Mouse (Mus musculus): ENCODE measurements around the gene Spats1. TPM values are rescaled to one million over a fixed set of nuclear protein-coding genes. Genes with fewer than 3 reads are reported as not detected.
"Not testable (repeated sequence)": the region's sequence is repeated elsewhere in the genome, so short reads cannot be mapped to it uniquely, and the experiment has no call there.

Gene Spats1
- polyA plus RNA-seq, 2 experiments, result 0.06 TPM

DNA sequence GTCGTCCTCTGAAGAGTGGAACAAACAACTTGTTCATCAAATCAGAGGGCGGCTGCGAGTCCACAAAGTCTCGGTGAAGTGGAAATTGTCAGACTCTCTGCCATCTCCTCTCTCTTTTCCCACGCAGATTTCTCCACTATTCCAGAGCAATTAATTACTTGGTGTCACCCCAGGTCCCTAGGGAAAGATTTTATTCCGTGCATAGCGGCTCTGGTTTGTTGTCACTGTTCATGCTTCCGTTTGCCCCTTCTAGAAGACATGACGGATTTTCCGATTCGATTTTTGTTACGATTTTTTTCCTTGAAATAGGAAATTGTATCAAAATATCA lies 41.0 kb downstream of the Spats1 start:
- no peak for TF ChIP-seq CTCF (IDR thresholded peaks at IDR 0.05; ENCODE audit: low read depth)
- TF ChIP-seq EP300 (IDR thresholded peaks at IDR 0.05; ENCODE audit: low read depth), result no peak
- ATAC-seq (ENCODE audit: insufficient read depth) (no peak), DNase-seq (ENCODE audit: low read depth in 3 of 3, low spot score in 3 of 3) (no peak)
- Histone ChIP-seq H3K4me3 (ENCODE audit: insufficient read depth in 1 of 2, low read depth in 2 of 2, low read length in 2 of 2) (peak overlapping the region; percentile 85 to 98), H3K9ac (replicated peaks) (peak overlapping the region; percentile 93), H3K36me3 (replicated peaks; ENCODE audit: control insufficient read depth, insufficient read depth, low read depth) (no peaks in the 10 kb centered on the region), H3K27me3 (ENCODE audit: control insufficient read depth, insufficient read depth, low read length) (no peaks in the 10 kb centered on the region), H3K4me2 (ENCODE audit: low read depth) (peak overlapping the region; percentile 94), H3K4me1 (replicated peaks; ENCODE audit: control insufficient read depth in 2 of 2, insufficient read depth in 2 of 2, low read length in 1 of 2) (peaks cover 11 to 13% of the 10 kb centered on the region in 2 experiments), H3K9me3 (ENCODE audit: control insufficient read depth, low read length) (no peaks in the 10 kb centered on the region), H3K27ac (peak overlapping the region; percentile 94)
- WGBS (ENCODE audit: insufficient replicate concordance), result 3% methylated on average over 12 of the region's 12 CpGs

DNA sequence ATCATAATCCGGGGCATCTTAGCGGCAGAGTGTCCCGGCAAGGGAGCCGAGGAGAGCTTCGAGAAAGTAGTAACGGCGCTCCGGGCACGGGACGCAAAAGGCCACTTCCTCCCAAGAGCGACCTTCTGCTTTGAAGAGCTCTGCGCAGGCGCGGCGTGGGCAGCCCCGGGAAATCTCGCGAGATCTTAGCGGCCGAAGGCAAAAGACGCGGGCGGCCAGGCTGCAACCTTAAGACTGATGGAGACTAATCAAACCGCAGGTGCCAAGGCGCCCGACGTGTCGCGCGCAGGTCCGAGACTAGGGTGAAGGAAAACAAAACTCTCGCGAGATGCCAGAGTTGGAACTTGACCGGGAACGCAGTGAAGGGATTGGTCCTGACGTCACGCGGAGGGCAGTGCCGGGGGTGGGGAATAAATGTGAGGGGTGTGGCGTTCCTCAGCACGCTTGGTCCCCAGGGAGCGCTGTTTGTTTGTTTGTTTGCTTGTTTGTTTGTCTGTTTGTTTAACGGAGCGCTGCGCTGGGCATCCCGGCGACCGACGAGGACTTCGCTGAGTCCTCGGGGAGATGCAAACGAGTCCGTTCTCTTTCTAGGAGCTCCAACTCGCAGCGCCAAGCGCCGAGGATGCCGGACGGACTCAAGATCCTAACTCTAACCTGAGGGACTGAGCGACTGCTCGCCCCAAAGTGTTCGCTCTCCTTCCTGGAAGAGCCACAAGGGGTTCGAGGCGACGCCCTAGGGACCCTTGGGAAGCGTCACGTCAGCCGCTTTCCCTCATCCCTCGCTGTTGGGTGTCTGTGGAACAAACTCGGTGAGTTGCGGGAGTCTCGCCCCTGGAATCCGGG lies 41.6 kb downstream of the Spats1 start, which contains the start of gene Cdc5l:
Gene Cdc5l (minus strand): TSS at position 319 of the 843 bp plus-strand sequence.
- Histone ChIP-seq H3K4me2 (ENCODE audit: low read depth) (peak within 1 kb of the TSS; percentile 94), H3K9me3 (ENCODE audit: control insufficient read depth, low read length) (no peaks in the 10 kb centered on the region), H3K36me3 (replicated peaks; ENCODE audit: control insufficient read depth, insufficient read depth, low read depth) (no peaks in the 10 kb centered on the region), H3K9ac (replicated peaks) (peak within 1 kb of the TSS; percentile 93), H3K4me1 (replicated peaks; ENCODE audit: control insufficient read depth in 2 of 2, insufficient read depth in 2 of 2, low read length in 1 of 2) (peaks cover 11 to 13% of the 10 kb centered on the region in 2 experiments), H3K27ac (peak within 1 kb of the TSS; percentile 94), H3K27me3 (ENCODE audit: control insufficient read depth, insufficient read depth, low read length) (no peaks in the 10 kb centered on the region), H3K4me3 (ENCODE audit: insufficient read depth in 1 of 2, low read depth in 2 of 2, low read length in 2 of 2) (peak within 1 kb of the TSS; percentile 85 to 98)
- WGBS (ENCODE audit: insufficient replicate concordance), result under 1% methylated on average over 73 of the region's 73 CpGs
- DNase-seq (ENCODE audit: low read depth in 3 of 3, low spot score in 3 of 3) (peak; percentile 95 to 98 (median 97)), ATAC-seq (ENCODE audit: insufficient read depth) (peak; percentile 94)
- TF ChIP-seq EP300 (IDR thresholded peaks at IDR 0.05; ENCODE audit: low read depth) (peak; percentile 79), CTCF (IDR thresholded peaks at IDR 0.05; ENCODE audit: low read depth) (peak; percentile 73)

DNA sequence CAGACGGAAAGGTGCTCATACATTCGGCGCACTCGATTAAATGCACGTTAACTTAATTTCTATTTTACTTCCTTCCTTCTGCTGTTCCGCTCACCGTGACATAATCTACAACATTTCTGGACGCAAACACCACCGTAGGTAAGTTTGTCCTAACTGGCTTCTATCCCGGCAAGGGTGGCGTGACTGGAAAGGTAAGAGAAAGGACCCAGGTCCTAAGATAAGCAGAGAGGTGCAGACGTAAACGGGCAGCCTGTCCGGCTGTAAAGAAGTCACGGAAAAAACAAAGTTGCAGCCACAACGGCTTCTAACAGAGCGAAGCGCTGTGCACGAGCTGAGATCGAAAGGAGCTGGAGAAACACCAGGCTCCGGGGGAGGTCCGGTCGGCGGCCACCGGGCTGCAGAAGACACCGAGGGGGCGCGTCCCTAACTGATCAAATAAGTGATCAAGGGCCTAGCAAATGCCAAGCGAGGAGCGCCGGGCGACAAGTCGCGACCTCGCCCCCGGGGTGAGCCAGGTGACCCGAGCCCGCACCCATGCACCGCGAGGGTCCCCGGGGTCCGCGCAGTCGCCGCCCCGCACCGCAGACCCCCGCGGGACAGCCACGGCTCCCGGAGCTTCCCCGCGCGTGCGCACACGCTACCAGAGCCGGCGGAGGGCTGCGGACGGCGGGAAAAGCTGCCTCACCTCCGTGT lies 42.4 kb downstream of the Spats1 start:
- under 1% methylated on average over 61 of the region's 62 CpGs for WGBS (ENCODE audit: insufficient replicate concordance)
- H3K9ac ChIP-seq (replicated peaks), result peak overlapping the region; percentile 93
- H3K4me2 ChIP-seq (ENCODE audit: low read depth), result peak overlapping the region; percentile 94
- H3K36me3 ChIP-seq (replicated peaks; ENCODE audit: control insufficient read depth, insufficient read depth, low read depth), result peaks cover 2% of the 10 kb centered on the region; the same call in 1 of the 2 replicates
- no peaks in the 10 kb centered on the region for H3K9me3 ChIP-seq (ENCODE audit: control insufficient read depth, low read length)
- peaks cover 11 to 13% of the 10 kb centered on the region in 2 experiments for H3K4me1 ChIP-seq (replicated peaks; ENCODE audit: control insufficient read depth in 2 of 2, insufficient read depth in 2 of 2, low read length in 1 of 2)
- H3K27me3 ChIP-seq (ENCODE audit: control insufficient read depth, insufficient read depth, low read length), result no peaks in the 10 kb centered on the region
- H3K27ac ChIP-seq, result peak overlapping the region; percentile 94
- H3K4me3 ChIP-seq (ENCODE audit: insufficient read depth in 1 of 2, low read depth in 2 of 2, low read length in 2 of 2), result peak overlapping the region; percentile 85 to 98
- peak; percentile 22 to 41 (median 29) for DNase-seq (ENCODE audit: low read depth in 3 of 3, low spot score in 3 of 3)
- TF ChIP-seq EP300 (IDR thresholded peaks at IDR 0.05; ENCODE audit: low read depth) (no peak), CTCF (IDR thresholded peaks at IDR 0.05; ENCODE audit: low read depth) (no peak)
- ATAC-seq (ENCODE audit: insufficient read depth), result peak; percentile 68

DNA sequence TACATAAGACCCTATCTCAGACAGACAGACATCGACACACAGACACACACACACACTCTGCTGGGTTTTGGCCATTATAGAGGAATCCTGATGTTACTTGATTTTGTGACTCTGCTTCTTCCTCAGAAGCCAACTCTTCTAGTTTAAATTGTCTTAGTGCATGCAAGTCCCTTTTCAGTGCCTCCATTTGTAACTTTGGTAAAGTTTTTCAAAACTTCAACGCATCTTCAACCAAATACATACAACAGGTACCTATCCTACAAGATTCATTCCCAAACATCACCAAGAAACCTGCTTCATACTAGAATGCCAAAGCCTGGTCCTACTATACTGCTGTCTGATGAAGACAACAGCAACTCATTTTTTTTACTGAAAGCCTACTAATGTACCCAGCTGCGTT lies 43.2 kb downstream of the Spats1 start:
- ATAC-seq (ENCODE audit: insufficient read depth) (no peak), DNase-seq (ENCODE audit: low read depth in 3 of 3, low spot score in 3 of 3) (no peak)
- Histone ChIP-seq H3K4me3 (ENCODE audit: insufficient read depth in 1 of 2, low read depth in 2 of 2, low read length in 2 of 2) (peak overlapping the region; percentile 85 to 98), H3K4me2 (ENCODE audit: low read depth) (peak overlapping the region; percentile 94), H3K9me3 (ENCODE audit: control insufficient read depth, low read length) (no peaks in the 10 kb centered on the region), H3K9ac (replicated peaks) (peak overlapping the region; percentile 93), H3K27ac (no peak overlapping the region), H3K27me3 (ENCODE audit: control insufficient read depth, insufficient read depth, low read length) (no peaks in the 10 kb centered on the region), H3K36me3 (replicated peaks; ENCODE audit: control insufficient read depth, insufficient read depth, low read depth) (peaks cover 9% of the 10 kb centered on the region), H3K4me1 (replicated peaks; ENCODE audit: control insufficient read depth in 2 of 2, insufficient read depth in 2 of 2, low read length in 1 of 2) (peaks cover 11 to 13% of the 10 kb centered on the region in 2 experiments)
- 47% methylated on average over 3 of the region's 3 CpGs for WGBS (ENCODE audit: insufficient replicate concordance)
- no peak for TF ChIP-seq CTCF (IDR thresholded peaks at IDR 0.05; ENCODE audit: low read depth)
- no peak for TF ChIP-seq EP300 (IDR thresholded peaks at IDR 0.05; ENCODE audit: low read depth)

DNA sequence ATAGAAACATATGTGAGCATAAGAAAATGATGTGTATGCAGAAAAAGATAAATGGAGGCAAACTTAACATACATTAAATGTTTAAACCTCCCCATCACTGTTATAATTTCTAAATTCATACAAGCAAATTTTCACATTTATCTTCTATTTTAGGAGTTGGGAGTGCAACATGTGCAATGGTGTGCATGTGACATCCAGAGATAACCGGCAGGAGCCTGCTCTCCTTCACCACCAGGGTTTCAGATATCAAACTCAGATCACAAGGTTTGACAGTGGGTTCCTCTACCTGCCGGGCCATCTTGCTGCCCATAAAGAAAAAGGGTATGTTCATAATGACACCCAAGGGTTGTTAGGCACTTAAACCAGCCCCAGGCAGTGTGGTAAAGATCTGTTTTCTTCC lies 57.8 kb downstream of the Spats1 start:
- peak; percentile 62 for ATAC-seq (ENCODE audit: insufficient read depth)
- H3K27me3 ChIP-seq (ENCODE audit: control insufficient read depth, insufficient read depth, low read length), result no peaks in the 10 kb centered on the region
- H3K27ac ChIP-seq, result no peak overlapping the region
- TF ChIP-seq EP300 (IDR thresholded peaks at IDR 0.05; ENCODE audit: low read depth) (no peak), CTCF (IDR thresholded peaks at IDR 0.05; ENCODE audit: low read depth) (peak; percentile 25)
- H3K9me3 ChIP-seq (ENCODE audit: control insufficient read depth, low read length), result no peaks in the 10 kb centered on the region
- no peak overlapping the region for H3K9ac ChIP-seq (replicated peaks)
- no peak overlapping the region for H3K4me2 ChIP-seq (ENCODE audit: low read depth)
- WGBS (ENCODE audit: insufficient replicate concordance), result 32% methylated on average over 2 of the region's 2 CpGs
- peaks cover 0 to 6% of the 10 kb centered on the region in 2 experiments; a peak in 2 of 4 replicates for H3K4me1 ChIP-seq (replicated peaks; ENCODE audit: control insufficient read depth in 2 of 2, insufficient read depth in 2 of 2, low read length in 1 of 2)
- H3K4me3 ChIP-seq (ENCODE audit: insufficient read depth in 1 of 2, low read depth in 2 of 2, low read length in 2 of 2), result no peak overlapping the region
- DNase-seq (ENCODE audit: low read depth in 3 of 3, low spot score in 3 of 3), result peak in 2 of 3 experiments; percentile 20 to 22
- peaks cover 49% of the 10 kb centered on the region for H3K36me3 ChIP-seq (replicated peaks; ENCODE audit: control insufficient read depth, insufficient read depth, low read depth)

DNA sequence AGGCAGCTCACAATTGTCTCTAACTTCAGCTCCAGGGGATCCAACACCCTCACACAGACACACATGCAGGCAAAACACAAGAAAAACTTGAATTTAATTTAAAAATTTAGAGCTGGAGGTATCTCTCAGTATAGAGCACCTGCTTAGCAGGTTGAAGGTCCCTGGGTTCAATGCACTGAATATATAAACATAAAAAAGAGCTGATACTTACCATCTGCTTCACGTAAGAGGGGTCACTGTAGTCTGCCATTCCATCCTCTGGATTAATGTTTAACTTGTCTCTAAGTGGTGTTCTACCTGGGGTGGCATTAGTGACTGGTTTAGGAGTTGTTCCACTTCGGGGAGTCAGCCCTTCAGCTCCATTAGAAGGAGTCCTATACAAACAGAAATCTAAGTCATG lies 63.6 kb downstream of the Spats1 start:
- H3K4me3 ChIP-seq (ENCODE audit: insufficient read depth in 1 of 2, low read depth in 2 of 2, low read length in 2 of 2); H3K27ac ChIP-seq; H3K4me2 ChIP-seq (ENCODE audit: low read depth); H3K9ac ChIP-seq (replicated peaks); ATAC-seq (ENCODE audit: insufficient read depth); H3K27me3 ChIP-seq (ENCODE audit: control insufficient read depth, insufficient read depth, low read length); DNase-seq (ENCODE audit: low read depth in 3 of 3, low spot score in 3 of 3); H3K4me1 ChIP-seq (replicated peaks; ENCODE audit: control insufficient read depth in 2 of 2, insufficient read depth in 2 of 2, low read length in 1 of 2); H3K9me3 ChIP-seq (ENCODE audit: control insufficient read depth, low read length): not testable (repeated sequence)
- WGBS (ENCODE audit: insufficient replicate concordance), result 82% methylated on average over 2 of the region's 2 CpGs
- H3K36me3 ChIP-seq (replicated peaks; ENCODE audit: control insufficient read depth, insufficient read depth, low read depth), result peaks cover 76% of the 10 kb centered on the region
